Mouse (Mus musculus): ENCODE measurements around the gene Sept9. TPM values are rescaled to one million over a fixed set of nuclear protein-coding genes. Genes with fewer than 3 reads are reported as not detected.
A peak's percentile ranks its signal among the peaks of the same experiment; 100 is the strongest.

Sept9 gene
- polyA plus RNA-seq, 1 experiment, result 253 TPM

DNA sequence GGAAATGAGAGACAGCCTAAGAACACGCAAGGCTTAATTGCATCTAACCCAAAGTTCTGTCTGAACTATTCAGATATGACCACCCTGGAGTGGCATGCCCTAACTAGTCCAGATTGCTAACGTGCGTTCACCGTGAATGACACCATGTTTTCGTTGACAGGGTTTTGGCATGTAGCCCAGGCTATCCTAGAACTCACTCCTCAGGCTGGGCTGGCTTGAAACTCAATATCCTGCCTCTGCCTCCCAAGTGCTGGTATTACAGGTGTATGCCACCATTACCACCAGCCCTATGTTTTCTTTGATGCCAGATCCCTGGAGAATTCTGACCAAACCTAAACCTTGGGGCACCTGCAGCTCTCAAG, 39.5 kb upstream of the Sept9 start:
- no peak overlapping the region for H3K4me2 ChIP-seq (ENCODE audit: low read depth)
- no peaks in the 10 kb centered on the region for H3K27me3 ChIP-seq (ENCODE audit: control insufficient read depth, insufficient read depth, insufficient read length)
- TF ChIP-seq MYOG (IDR thresholded peaks at IDR 0.05; ENCODE audit: control insufficient read depth in 1 of 3, insufficient read depth in 1 of 3, insufficient read length in 2 of 3, low read depth in 2 of 3), result no peak
- no peak for TF ChIP-seq SRF (IDR thresholded peaks at IDR 0.05; ENCODE audit: control insufficient read depth, insufficient read length, low read depth)
- no peak for TF ChIP-seq MYOD1 (IDR thresholded peaks at IDR 0.05; ENCODE audit: control insufficient read depth in 1 of 3, insufficient read length in 2 of 3, low read depth in 2 of 3)
- no peak for TF ChIP-seq E2F4 (IDR thresholded peaks at IDR 0.05; ENCODE audit: insufficient read depth)
- TF ChIP-seq MAX (IDR thresholded peaks at IDR 0.05; ENCODE audit: low read depth), result no peak
- TF ChIP-seq TCF3 (IDR thresholded peaks at IDR 0.05; ENCODE audit: insufficient read length, low read depth), result no peak
- TF ChIP-seq POLR2AphosphoS2 (IDR thresholded peaks at IDR 0.05; ENCODE audit: insufficient read length, low read depth), result no peak
- no peak for TF ChIP-seq POLR2A (IDR thresholded peaks at IDR 0.05; ENCODE audit: insufficient read length, low read depth)
- TF ChIP-seq TCF12 (IDR thresholded peaks at IDR 0.05; ENCODE audit: insufficient read depth, poor library complexity, severe bottlenecking), result no peak
- no peak for TF ChIP-seq CEBPB (IDR thresholded peaks at IDR 0.05; ENCODE audit: insufficient read depth, poor library complexity, severe bottlenecking)
- TF ChIP-seq REST (IDR thresholded peaks at IDR 0.05; ENCODE audit: insufficient read depth, insufficient read length), result no peak
- no peak for TF ChIP-seq USF1 (IDR thresholded peaks at IDR 0.05; ENCODE audit: low read depth)
- peaks cover 20% of the 10 kb centered on the region for H3K36me3 ChIP-seq (ENCODE audit: control insufficient read depth, insufficient read depth)
- no peak overlapping the region for H3ac ChIP-seq (ENCODE audit: control insufficient read depth, insufficient read length)
- H3K4me3 ChIP-seq, result no peak overlapping the region
- no peaks in the 10 kb centered on the region for H3K79me2 ChIP-seq (ENCODE audit: control insufficient read depth, insufficient read depth)

DNA sequence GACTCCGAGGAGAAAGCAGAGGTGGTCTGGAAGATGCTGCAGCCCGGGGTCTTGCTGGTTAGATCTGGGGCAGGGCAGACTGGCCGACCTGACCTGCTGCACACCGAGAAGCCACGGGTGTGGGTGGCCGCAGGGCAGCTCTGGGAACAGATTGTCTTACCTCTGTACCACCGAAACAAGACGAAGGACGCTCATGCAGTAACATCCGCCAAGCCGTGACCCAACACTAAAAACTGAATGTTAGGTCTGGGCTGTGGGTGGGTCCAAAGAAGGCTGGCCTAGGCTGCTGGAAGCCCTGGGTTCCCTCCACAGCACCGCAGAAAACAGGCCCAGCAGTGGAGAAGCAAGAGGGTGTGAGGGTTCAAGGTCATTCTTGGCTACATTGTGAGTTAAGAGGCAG, 38.7 kb upstream of the Sept9 start:
- no peaks in the 10 kb centered on the region for H3K79me2 ChIP-seq (ENCODE audit: control insufficient read depth, insufficient read depth)
- no peaks in the 10 kb centered on the region for H3K27me3 ChIP-seq (ENCODE audit: control insufficient read depth, insufficient read depth, insufficient read length)
- H3ac ChIP-seq (ENCODE audit: control insufficient read depth, insufficient read length), result no peak overlapping the region
- peaks cover 20% of the 10 kb centered on the region for H3K36me3 ChIP-seq (ENCODE audit: control insufficient read depth, insufficient read depth)
- H3K4me3 ChIP-seq, result no peak overlapping the region
- no peak overlapping the region for H3K4me2 ChIP-seq (ENCODE audit: low read depth)
- TF ChIP-seq MYOD1 (IDR thresholded peaks at IDR 0.05; ENCODE audit: control insufficient read depth in 1 of 3, insufficient read length in 2 of 3, low read depth in 2 of 3) (no peak), CEBPB (IDR thresholded peaks at IDR 0.05; ENCODE audit: insufficient read depth, poor library complexity, severe bottlenecking) (no peak), POLR2AphosphoS2 (IDR thresholded peaks at IDR 0.05; ENCODE audit: insufficient read length, low read depth) (no peak), USF1 (IDR thresholded peaks at IDR 0.05; ENCODE audit: low read depth) (no peak), SRF (IDR thresholded peaks at IDR 0.05; ENCODE audit: control insufficient read depth, insufficient read length, low read depth) (no peak), MYOG (IDR thresholded peaks at IDR 0.05; ENCODE audit: control insufficient read depth in 1 of 3, insufficient read depth in 1 of 3, insufficient read length in 2 of 3, low read depth in 2 of 3) (no peak), REST (IDR thresholded peaks at IDR 0.05; ENCODE audit: insufficient read depth, insufficient read length) (no peak), MAX (IDR thresholded peaks at IDR 0.05; ENCODE audit: low read depth) (no peak), E2F4 (IDR thresholded peaks at IDR 0.05; ENCODE audit: insufficient read depth) (no peak), TCF12 (IDR thresholded peaks at IDR 0.05; ENCODE audit: insufficient read depth, poor library complexity, severe bottlenecking) (no peak), POLR2A (IDR thresholded peaks at IDR 0.05; ENCODE audit: insufficient read length, low read depth) (no peak), TCF3 (IDR thresholded peaks at IDR 0.05; ENCODE audit: insufficient read length, low read depth) (no peak)

- no peak overlapping the region for H3K4me2 ChIP-seq (ENCODE audit: low read depth)
- no peak overlapping the region for H3K4me3 ChIP-seq
- no peak for TF ChIP-seq SRF (IDR thresholded peaks at IDR 0.05; ENCODE audit: control insufficient read depth, insufficient read length, low read depth)
- TF ChIP-seq POLR2AphosphoS2 (IDR thresholded peaks at IDR 0.05; ENCODE audit: insufficient read length, low read depth), result peak; percentile 73
- no peaks in the 10 kb centered on the region for H3K27me3 ChIP-seq (ENCODE audit: control insufficient read depth, insufficient read depth, insufficient read length)
- no peaks in the 10 kb centered on the region for H3K79me2 ChIP-seq (ENCODE audit: control insufficient read depth, insufficient read depth)
- no peak overlapping the region for H3ac ChIP-seq (ENCODE audit: control insufficient read depth, insufficient read length)
- peaks cover 14% of the 10 kb centered on the region for H3K36me3 ChIP-seq (ENCODE audit: control insufficient read depth, insufficient read depth)
Observed at GRCm38 (mm10) chr11:117161574-117161973, 37.9 kb upstream of the Sept9 start.

- no peak overlapping the region for H3K4me3 ChIP-seq
- H3K36me3 ChIP-seq (ENCODE audit: control insufficient read depth, insufficient read depth), result peaks cover 9% of the 10 kb centered on the region
- no peak overlapping the region for H3K4me2 ChIP-seq (ENCODE audit: low read depth)
- H3K27me3 ChIP-seq (ENCODE audit: control insufficient read depth, insufficient read depth, insufficient read length), result no peaks in the 10 kb centered on the region
- no peaks in the 10 kb centered on the region for H3K79me2 ChIP-seq (ENCODE audit: control insufficient read depth, insufficient read depth)
- TF ChIP-seq TCF3 (IDR thresholded peaks at IDR 0.05; ENCODE audit: insufficient read length, low read depth), result no peak
- TF ChIP-seq MYOG (IDR thresholded peaks at IDR 0.05; ENCODE audit: control insufficient read depth in 1 of 3, insufficient read depth in 1 of 3, insufficient read length in 2 of 3, low read depth in 2 of 3), result no peak
- TF ChIP-seq SRF (IDR thresholded peaks at IDR 0.05; ENCODE audit: control insufficient read depth, insufficient read length, low read depth), result no peak
- TF ChIP-seq MAX (IDR thresholded peaks at IDR 0.05; ENCODE audit: low read depth), result no peak
- TF ChIP-seq E2F4 (IDR thresholded peaks at IDR 0.05; ENCODE audit: insufficient read depth), result no peak
- H3ac ChIP-seq (ENCODE audit: control insufficient read depth, insufficient read length), result no peak overlapping the region
Observed at GRCm38 (mm10) chr11:117163098-117163497, 36.4 kb upstream of the Sept9 start.

- TF ChIP-seq TCF3 (IDR thresholded peaks at IDR 0.05; ENCODE audit: insufficient read length, low read depth) (no peak), POLR2A (IDR thresholded peaks at IDR 0.05; ENCODE audit: insufficient read length, low read depth) (no peak), MYOG (IDR thresholded peaks at IDR 0.05; ENCODE audit: control insufficient read depth in 1 of 3, insufficient read depth in 1 of 3, insufficient read length in 2 of 3, low read depth in 2 of 3) (peak in 1 of 3 experiments; percentile 35), MYOD1 (IDR thresholded peaks at IDR 0.05; ENCODE audit: control insufficient read depth in 1 of 3, insufficient read length in 2 of 3, low read depth in 2 of 3) (peak in 1 of 3 experiments; percentile 54), CEBPB (IDR thresholded peaks at IDR 0.05; ENCODE audit: insufficient read depth, poor library complexity, severe bottlenecking) (no peak), SRF (IDR thresholded peaks at IDR 0.05; ENCODE audit: control insufficient read depth, insufficient read length, low read depth) (no peak), USF1 (IDR thresholded peaks at IDR 0.05; ENCODE audit: low read depth) (no peak), MAX (IDR thresholded peaks at IDR 0.05; ENCODE audit: low read depth) (no peak), POLR2AphosphoS2 (IDR thresholded peaks at IDR 0.05; ENCODE audit: insufficient read length, low read depth) (no peak), REST (IDR thresholded peaks at IDR 0.05; ENCODE audit: insufficient read depth, insufficient read length) (no peak), TCF12 (IDR thresholded peaks at IDR 0.05; ENCODE audit: insufficient read depth, poor library complexity, severe bottlenecking) (no peak), E2F4 (IDR thresholded peaks at IDR 0.05; ENCODE audit: insufficient read depth) (no peak)
- Histone ChIP-seq H3ac (ENCODE audit: control insufficient read depth, insufficient read length) (no peak overlapping the region), H3K79me2 (ENCODE audit: control insufficient read depth, insufficient read depth) (no peaks in the 10 kb centered on the region)
Observed at GRCm38 (mm10) chr11:117163771-117164170, 35.7 kb upstream of the Sept9 start.

More at GRCm38 (mm10) chr11:117163771-117164170, 35.7 kb upstream of the Sept9 start:
- H3K27me3 ChIP-seq (ENCODE audit: control insufficient read depth, insufficient read depth, insufficient read length), result no peaks in the 10 kb centered on the region
- H3K4me3 ChIP-seq, result no peak overlapping the region
- H3K4me2 ChIP-seq (ENCODE audit: low read depth), result no peak overlapping the region
- peaks cover 4% of the 10 kb centered on the region for H3K36me3 ChIP-seq (ENCODE audit: control insufficient read depth, insufficient read depth)
